Mouse (Mus musculus) heart, adult 11 months (tissue): ENCODE data around the gene Mtnr1b.
A peak's percentile ranks its signal among the peaks of the same experiment; 100 is the strongest.

ENCODE experiments used
- DNase-seq: peaks from one replicate; pipeline ENCODE4 v3.0.0; 2022

Gene Mtnr1b

GRCm38 (mm10) chr9:15874506-15875160 is at the start of gene Mtnr1b:
Mtnr1b (minus strand) TSS chr9:15874556.
- peak; percentile 52 for DNase-seq

GRCm38 (mm10) chr9:15920271-15920670 is 45.9 kb upstream of the Mtnr1b start:
- peak; percentile 39 for DNase-seq

GRCm38 (mm10) chr9:15919373-15920005 is 45.1 kb upstream of the Mtnr1b start:
- peak; percentile 21 for DNase-seq

GRCm38 (mm10) chr9:15916600-15916999 is 42.2 kb upstream of the Mtnr1b start:
- DNase-seq: no peak

- DNase-seq: no peak
Measured at GRCm38 (mm10) chr9:15912735-15913134, 38.4 kb upstream of the Mtnr1b start.

- DNase-seq: no peak
Measured at GRCm38 (mm10) chr9:15909397-15910113, 35.2 kb upstream of the Mtnr1b start.

GRCm38 (mm10) chr9:15903948-15904750 is 29.8 kb upstream of the Mtnr1b start:
- no peak for DNase-seq

- DNase-seq: peak; percentile 3
Measured at GRCm38 (mm10) chr9:15898112-15898511, 23.8 kb upstream of the Mtnr1b start.

- no peak for DNase-seq
Measured at GRCm38 (mm10) chr9:15886756-15887155, 12.4 kb upstream of the Mtnr1b start.

- peak; percentile 31 for DNase-seq
Measured at GRCm38 (mm10) chr9:15880754-15881153, 6.4 kb upstream of the Mtnr1b start.

- DNase-seq: peak; percentile 85
Measured at GRCm38 (mm10) chr9:15880160-15880603, 5.8 kb upstream of the Mtnr1b start.

GRCm38 (mm10) chr9:15870013-15870412 is 4.3 kb downstream of the Mtnr1b start:
- DNase-seq: peak; percentile 67

GRCm38 (mm10) chr9:15869456-15869855 is 4.9 kb downstream of the Mtnr1b start:
- peak; percentile 50 for DNase-seq

- peak; percentile 79 for DNase-seq
Measured at GRCm38 (mm10) chr9:15866280-15867072, 7.9 kb downstream of the Mtnr1b start.

GRCm38 (mm10) chr9:15861402-15861801 is 13.0 kb downstream of the Mtnr1b start:
- peak; percentile 91 for DNase-seq

GRCm38 (mm10) chr9:15850749-15851148 is 23.6 kb downstream of the Mtnr1b start:
- no peak for DNase-seq

- DNase-seq: no peak
Measured at GRCm38 (mm10) chr9:15845390-15845789, 29.0 kb downstream of the Mtnr1b start.

- peak; percentile 30 for DNase-seq
Measured at GRCm38 (mm10) chr9:15844936-15845335, 29.4 kb downstream of the Mtnr1b start.

GRCm38 (mm10) chr9:15813002-15813911 is 61.1 kb downstream of the Mtnr1b start:
- peak; percentile 95 for DNase-seq

GRCm38 (mm10) chr9:15804296-15804695 is 70.1 kb downstream of the Mtnr1b start:
- DNase-seq: peak; percentile 94
